Mouse (Mus musculus): Measurements from ENCODE around the gene Sergef. TPM values are rescaled to one million over a fixed set of nuclear protein-coding genes. Genes with fewer than 3 reads are reported as not detected.
"Not testable (repeated sequence)": the region's sequence is repeated elsewhere in the genome, so short reads cannot be mapped to it uniquely, and the experiment has no call there.

Gene Sergef
- 8.9 and 9.7 TPM in 2 replicates for polyA plus RNA-seq (2016; fragmentation: Nextera tagmentation; extraction: Ambion mirVana)

GRCm38 (mm10) chr7:46639692-46640031 lies at the start of gene Sergef:
Sergef (minus strand) TSS chr7:46639807.
- no peak within 1 kb of the TSS for H3K27ac ChIP-seq
- H3K4me1 ChIP-seq = peaks cover 22% of the 10 kb centered on the region

GRCm38 (mm10) chr7:46686827-46687226 lies 47.2 kb upstream of the Sergef start:
- Histone ChIP-seq H3K27me3 (replicated peaks) (no peaks in the 10 kb centered on the region), H3K36me3 (peaks cover 43% of the 10 kb centered on the region), H3K9me3 (replicated peaks) (no peaks in the 10 kb centered on the region), H3K9ac (no peak overlapping the region), H3K4me1 (no peaks in the 10 kb centered on the region), H3K4me2 (no peak overlapping the region), H3K4me3 (no peak overlapping the region), H3K27ac (no peak overlapping the region)
- ATAC-seq = no peak
- WGBS (ENCODE audit: insufficient replicate concordance) = 61% methylated on average over 5 of the region's 5 CpGs

More at GRCm38 (mm10) chr7:46639692-46640031, at the start of gene Sergef:
- Histone ChIP-seq H3K36me3 (no peaks in the 10 kb centered on the region), H3K4me3 (peak within 1 kb of the TSS; percentile 78), H3K27me3 (replicated peaks) (peaks cover 15% of the 10 kb centered on the region), H3K4me2 (peak within 1 kb of the TSS; percentile 97), H3K9ac (peak within 1 kb of the TSS; percentile 83), H3K9me3 (replicated peaks) (no peaks in the 10 kb centered on the region)
- WGBS (ENCODE audit: insufficient replicate concordance) = under 1% methylated on average over 30 of the region's 30 CpGs
- peak; percentile 97 for ATAC-seq

DNA sequence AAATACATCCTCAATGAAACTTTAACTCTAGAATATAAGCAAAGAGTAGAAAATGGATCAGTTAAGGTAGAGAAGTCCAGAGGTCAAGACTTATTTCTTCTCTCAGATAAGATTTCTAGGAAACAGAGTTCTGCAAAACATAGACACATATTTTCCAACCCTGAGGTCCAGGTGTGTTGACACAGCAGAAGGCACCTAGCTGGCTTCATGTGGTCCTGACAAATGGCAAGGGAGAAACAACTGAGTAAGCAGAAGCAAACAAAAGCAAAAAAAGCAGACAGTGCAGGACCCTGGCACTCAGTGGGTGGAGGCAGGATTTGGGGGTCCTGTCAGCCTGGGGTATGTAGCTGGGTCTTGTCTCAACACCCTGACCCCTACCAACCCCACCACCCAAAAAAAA lies 41.1 kb upstream of the Sergef start:
- Histone ChIP-seq H3K27me3 (replicated peaks) (no peaks in the 10 kb centered on the region), H3K4me2 (no peak overlapping the region), H3K36me3 (no peaks in the 10 kb centered on the region), H3K4me1 (0 out of 2 replicates have a peak, but pooled peaks cover 4% of the 10 kb centered on the region), H3K9me3 (replicated peaks) (no peaks in the 10 kb centered on the region), H3K4me3 (no peak overlapping the region), H3K27ac (no peak overlapping the region), H3K9ac (no peak overlapping the region)
- no peak for ATAC-seq

GRCm38 (mm10) chr7:46679044-46679443 lies 39.4 kb upstream of the Sergef start:
- not testable (repeated sequence) for H3K9ac ChIP-seq; H3K4me1 ChIP-seq; ATAC-seq; H3K4me2 ChIP-seq; H3K27ac ChIP-seq; H3K27me3 ChIP-seq (replicated peaks); H3K9me3 ChIP-seq (replicated peaks); H3K36me3 ChIP-seq; H3K4me3 ChIP-seq
- 66% methylated on average over 7 of the region's 7 CpGs for WGBS (ENCODE audit: insufficient replicate concordance)

GRCm38 (mm10) chr7:46678417-46678816 lies 38.8 kb upstream of the Sergef start:
- Histone ChIP-seq H3K4me1 (0 out of 2 replicates have a peak, but pooled peaks cover 4% of the 10 kb centered on the region), H3K4me3 (no peak overlapping the region), H3K27me3 (replicated peaks) (no peaks in the 10 kb centered on the region), H3K27ac (no peak overlapping the region), H3K36me3 (no peaks in the 10 kb centered on the region), H3K9me3 (replicated peaks) (no peaks in the 10 kb centered on the region), H3K4me2 (no peak overlapping the region), H3K9ac (no peak overlapping the region)
- no peak for ATAC-seq
- 58% methylated on average over 3 of the region's 3 CpGs for WGBS (ENCODE audit: insufficient replicate concordance)

DNA sequence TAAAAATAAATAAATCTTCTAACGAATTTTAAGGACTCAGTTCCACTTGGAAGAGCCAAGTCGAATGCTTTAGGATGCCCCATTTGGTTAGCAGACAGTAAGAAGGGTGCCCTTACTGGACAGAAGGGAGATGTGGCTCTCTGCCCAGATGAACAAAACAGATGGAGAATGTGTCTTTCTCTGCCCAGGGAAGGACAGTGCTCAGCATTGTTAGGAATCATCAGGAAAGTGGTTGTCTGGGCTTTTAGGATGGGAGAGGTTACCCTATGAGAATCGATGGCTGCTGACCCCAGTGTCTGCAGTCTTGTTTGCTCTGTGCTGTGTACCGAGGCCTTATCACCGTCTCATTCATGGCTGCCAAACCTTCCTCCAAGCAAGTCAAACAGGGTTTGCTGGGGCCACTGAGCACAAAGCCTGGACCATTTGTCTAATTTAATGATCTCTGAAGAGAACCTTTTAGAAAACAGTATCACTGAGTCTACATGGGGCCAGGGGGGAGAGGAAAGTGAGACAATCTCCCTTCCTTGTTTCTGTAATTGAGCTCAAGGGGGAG lies 37.3 kb upstream of the Sergef start:
- WGBS (ENCODE audit: insufficient replicate concordance) = 47% methylated on average over 5 of the region's 5 CpGs
- no peak overlapping the region for H3K4me3 ChIP-seq
- H3K4me2 ChIP-seq = no peak overlapping the region
- H3K27me3 ChIP-seq (replicated peaks) = peaks cover 6% of the 10 kb centered on the region; the same call in 1 of the 2 replicates
- no peaks in the 10 kb centered on the region for H3K9me3 ChIP-seq (replicated peaks)
- ATAC-seq = no peak
- H3K9ac ChIP-seq = no peak overlapping the region
- H3K4me1 ChIP-seq = 0 out of 2 replicates have a peak, but pooled peaks cover 4% of the 10 kb centered on the region
- H3K27ac ChIP-seq = no peak overlapping the region
- no peaks in the 10 kb centered on the region for H3K36me3 ChIP-seq

- Histone ChIP-seq H3K27ac (no peak overlapping the region), H3K27me3 (replicated peaks) (peaks cover 6% of the 10 kb centered on the region; the same call in 1 of the 2 replicates), H3K9ac (no peak overlapping the region), H3K4me2 (no peak overlapping the region), H3K4me3 (no peak overlapping the region), H3K36me3 (no peaks in the 10 kb centered on the region), H3K9me3 (replicated peaks) (no peaks in the 10 kb centered on the region), H3K4me1 (0 out of 2 replicates have a peak, but pooled peaks cover 4% of the 10 kb centered on the region)
- 39% methylated on average over 8 of the region's 8 CpGs for WGBS (ENCODE audit: insufficient replicate concordance)
- no peak for ATAC-seq
These were observed 36.3 kb upstream of the Sergef start for GRCm38 (mm10) chr7:46675886-46676285.

DNA sequence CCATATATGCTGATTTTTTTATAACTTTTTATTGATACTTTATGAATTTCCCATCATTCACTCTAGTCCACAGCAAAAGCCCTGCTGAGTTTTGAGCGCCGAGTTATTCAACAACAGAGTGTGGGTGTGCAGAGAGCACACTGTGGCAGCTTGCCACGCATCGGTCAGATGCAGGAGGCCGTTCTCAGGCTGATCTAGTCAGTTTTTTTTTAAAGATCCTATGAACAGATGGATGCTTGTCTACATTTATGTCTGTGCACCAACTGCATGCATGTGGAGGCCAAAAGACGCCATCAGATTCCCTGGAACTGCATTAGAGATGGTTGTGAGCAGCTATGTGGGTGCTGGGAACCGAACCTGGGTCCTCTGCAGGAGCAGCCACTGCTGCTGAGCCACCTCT lies 35.5 kb upstream of the Sergef start:
- Histone ChIP-seq H3K9me3 (replicated peaks) (no peaks in the 10 kb centered on the region), H3K27ac (no peak overlapping the region), H3K27me3 (replicated peaks) (peaks cover 6% of the 10 kb centered on the region; the same call in 1 of the 2 replicates), H3K36me3 (no peaks in the 10 kb centered on the region), H3K9ac (no peak overlapping the region), H3K4me2 (no peak overlapping the region), H3K4me1 (0 out of 2 replicates have a peak, but pooled peaks cover 4% of the 10 kb centered on the region), H3K4me3 (no peak overlapping the region)
- no peak for ATAC-seq
- 83% methylated on average over 7 of the region's 7 CpGs for WGBS (ENCODE audit: insufficient replicate concordance)

GRCm38 (mm10) chr7:46672160-46672672 lies 32.6 kb upstream of the Sergef start, which contains the start of gene Tph1:
Tph1 (minus strand) TSS chr7:46672537.
- Histone ChIP-seq H3K36me3 (no peaks in the 10 kb centered on the region), H3K27me3 (replicated peaks) (peaks cover 29% of the 10 kb centered on the region), H3K4me3 (no peak within 1 kb of the TSS), H3K9me3 (replicated peaks) (no peaks in the 10 kb centered on the region), H3K9ac (no peak within 1 kb of the TSS), H3K4me2 (no peak within 1 kb of the TSS), H3K4me1 (0 out of 2 replicates have a peak, but pooled peaks cover 4% of the 10 kb centered on the region), H3K27ac (no peak within 1 kb of the TSS)
- WGBS (ENCODE audit: insufficient replicate concordance) = 39% methylated on average over 10 of the region's 10 CpGs
- no peak for ATAC-seq

DNA sequence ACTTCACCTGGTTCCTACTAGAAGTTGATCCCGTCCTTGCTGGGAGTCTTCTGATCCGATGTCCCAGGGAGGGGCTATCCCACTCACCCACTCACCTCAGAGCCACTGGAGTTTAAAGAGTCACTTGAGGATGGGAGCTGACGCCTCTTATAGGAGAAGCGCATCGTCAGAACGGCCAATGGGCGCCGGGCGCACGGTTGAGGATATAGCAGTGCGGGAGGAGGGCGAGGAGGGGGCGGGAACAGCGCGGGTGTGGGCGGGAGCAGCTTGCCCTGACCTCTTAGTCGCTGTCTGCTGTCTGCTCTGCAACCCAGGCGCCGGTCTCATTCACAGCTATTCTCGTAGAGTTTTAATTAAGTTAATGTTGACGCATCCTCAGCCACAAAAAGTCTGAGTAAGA lies 27.6 kb upstream of the Sergef start:
- WGBS (ENCODE audit: insufficient replicate concordance) = 3% methylated on average over 21 of the region's 21 CpGs
- Histone ChIP-seq H3K36me3 (no peaks in the 10 kb centered on the region), H3K4me1 (no peaks in the 10 kb centered on the region), H3K4me2 (peak overlapping the region; percentile 23; the same call in 1 of the 2 replicates), H3K27ac (no peak overlapping the region), H3K9me3 (replicated peaks) (no peaks in the 10 kb centered on the region), H3K27me3 (replicated peaks) (peaks cover 51% of the 10 kb centered on the region), H3K4me3 (no peak overlapping the region), H3K9ac (no peak overlapping the region)
- ATAC-seq = no peak

- no peak overlapping the region for H3K4me2 ChIP-seq
- H3K4me1 ChIP-seq = no peaks in the 10 kb centered on the region
- H3K27me3 ChIP-seq (replicated peaks) = peaks cover 57% of the 10 kb centered on the region
- H3K27ac ChIP-seq = no peak overlapping the region
- WGBS (ENCODE audit: insufficient replicate concordance) = 27% methylated on average over 9 of the region's 9 CpGs
- no peak for ATAC-seq
- H3K36me3 ChIP-seq = no peaks in the 10 kb centered on the region
- no peak overlapping the region for H3K4me3 ChIP-seq
- no peaks in the 10 kb centered on the region for H3K9me3 ChIP-seq (replicated peaks)
- H3K9ac ChIP-seq = no peak overlapping the region
These were observed 25.6 kb upstream of the Sergef start for GRCm38 (mm10) chr7:46665236-46665635.

DNA sequence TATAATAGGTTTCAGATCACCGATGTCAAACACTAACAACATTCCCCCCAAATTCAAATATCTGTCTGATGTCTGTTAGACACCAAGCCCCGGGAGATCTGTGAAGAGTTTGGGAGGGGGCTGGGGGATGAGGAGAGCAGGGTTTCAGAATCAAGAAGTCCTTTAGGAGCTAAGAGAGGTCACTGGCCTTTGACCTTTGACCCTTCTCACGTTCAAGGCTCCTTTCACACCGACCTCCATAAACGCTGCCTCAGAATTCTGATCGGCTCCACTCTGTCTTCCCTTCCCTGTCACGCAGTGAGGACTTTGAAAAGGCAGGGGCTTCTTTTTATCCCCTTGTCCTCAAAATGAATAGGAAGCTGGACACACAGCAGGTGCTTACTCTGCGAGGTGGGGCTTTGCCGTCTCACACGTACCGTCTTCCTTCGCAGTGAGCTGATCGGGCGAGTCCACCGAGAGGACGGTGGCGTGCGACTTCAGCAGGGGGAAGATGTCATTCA lies 22.0 kb upstream of the Sergef start:
- Histone ChIP-seq H3K4me1 (no peaks in the 10 kb centered on the region), H3K9me3 (replicated peaks) (no peaks in the 10 kb centered on the region), H3K9ac (no peak overlapping the region), H3K4me2 (no peak overlapping the region), H3K4me3 (no peak overlapping the region), H3K27me3 (replicated peaks) (peaks cover 32% of the 10 kb centered on the region), H3K27ac (no peak overlapping the region), H3K36me3 (no peaks in the 10 kb centered on the region)
- no peak for ATAC-seq
- 69% methylated on average over 18 of the region's 18 CpGs for WGBS (ENCODE audit: insufficient replicate concordance)
